Mouse (Mus musculus) right cerebral cortex, postnatal 10 days (tissue): Measurements from ENCODE around the gene Isg15.
"Not testable (repeated sequence)": the region's sequence is repeated elsewhere in the genome, so short reads cannot be mapped to it uniquely, and the experiment has no call there.

ENCODE experiments used
- DNase-seq, 2 experiments: peaks; one replicate each; pipeline ENCODE4 v3.0.0; 2021; ENCODE audit warnings: low spot score in 2 of 2

Gene Isg15

GRCm38 (mm10) chr4:156166477-156166876 is 34.1 kb downstream of the Isg15 start:
- DNase-seq: no peak

- no peak for DNase-seq
These were observed 45.8 kb downstream of the Isg15 start for GRCm38 (mm10) chr4:156154771-156155170.

GRCm38 (mm10) chr4:156150887-156151286 is 49.7 kb downstream of the Isg15 start:
- DNase-seq: not testable (repeated sequence)
